Mouse (Mus musculus): ENCODE measurements at regions not wholly inside any gene's neighbourhood (a gene's known extent, or its start where the extent isn't known, plus 50 kb on each side); places are given as distances from the start of the nearest gene placed in this dataset.

DNA sequence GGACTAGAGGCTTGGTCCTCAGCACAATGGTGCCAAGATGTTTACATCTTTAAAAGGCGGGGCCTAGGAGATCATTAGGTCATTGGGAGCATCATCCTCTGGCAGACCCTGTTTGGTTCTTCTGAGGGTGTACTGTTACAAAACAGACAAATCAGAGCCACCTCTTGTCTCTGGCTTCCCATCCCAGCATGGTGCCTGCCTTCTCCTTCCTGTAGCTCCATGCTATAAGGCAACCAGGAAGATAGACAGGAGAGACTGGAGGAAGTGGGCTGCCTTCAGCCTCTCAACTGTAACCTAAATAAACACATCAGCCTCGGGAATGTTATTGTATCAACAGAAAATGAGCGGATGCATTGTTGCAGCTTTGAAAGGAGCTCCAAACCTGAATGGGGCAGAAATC is 529.8 kb upstream of the Gm765 start:
- no peak for ATAC-seq (replicated peaks; ENCODE audit: poor library complexity, severe bottlenecking)

DNA sequence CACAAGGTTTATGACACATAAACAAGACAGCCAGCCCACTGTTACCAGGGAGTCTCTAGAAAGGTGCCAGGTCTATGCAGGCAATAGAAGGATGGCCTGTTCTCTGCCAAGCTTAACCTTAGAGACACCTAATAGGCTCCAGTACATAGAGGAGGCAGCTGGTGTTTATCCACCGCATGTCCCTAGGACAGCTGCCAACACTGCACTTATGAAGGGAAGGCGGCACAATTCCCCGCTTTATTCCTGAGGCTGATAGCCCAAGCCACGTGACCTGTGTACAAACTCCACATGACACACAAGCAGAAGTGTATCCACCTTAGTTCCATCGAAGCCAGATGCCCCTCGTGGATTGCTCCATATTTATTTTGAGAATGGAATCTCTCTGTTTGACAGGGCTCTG is 527.2 kb upstream of the Gm765 start:
- ATAC-seq (replicated peaks; ENCODE audit: poor library complexity, severe bottlenecking): no peak

- no peak for ATAC-seq (replicated peaks; ENCODE audit: poor library complexity, severe bottlenecking)
These were observed 521.8 kb upstream of the Gm765 start for GRCm38 (mm10) chr6:98864306-98864705.

DNA sequence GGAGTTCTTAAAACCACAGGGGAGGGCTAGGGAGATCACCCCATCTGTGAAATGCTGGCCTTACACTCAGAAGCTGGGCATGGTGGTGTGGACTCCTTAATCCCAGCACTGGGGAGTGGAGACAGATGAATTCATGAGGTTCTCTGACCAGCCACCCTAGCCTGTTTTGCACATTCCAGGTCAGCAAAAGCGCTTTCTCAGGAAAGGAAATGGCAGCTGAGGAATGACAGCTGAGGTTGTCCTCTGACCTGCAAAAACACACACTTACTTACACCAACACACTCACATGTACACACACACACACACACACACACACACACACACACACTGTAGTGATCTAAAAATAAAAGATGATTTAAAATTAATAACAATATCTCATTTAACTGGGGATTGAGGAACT is 513.4 kb upstream of the Gm765 start:
- no peak for ATAC-seq (replicated peaks; ENCODE audit: poor library complexity, severe bottlenecking)

DNA sequence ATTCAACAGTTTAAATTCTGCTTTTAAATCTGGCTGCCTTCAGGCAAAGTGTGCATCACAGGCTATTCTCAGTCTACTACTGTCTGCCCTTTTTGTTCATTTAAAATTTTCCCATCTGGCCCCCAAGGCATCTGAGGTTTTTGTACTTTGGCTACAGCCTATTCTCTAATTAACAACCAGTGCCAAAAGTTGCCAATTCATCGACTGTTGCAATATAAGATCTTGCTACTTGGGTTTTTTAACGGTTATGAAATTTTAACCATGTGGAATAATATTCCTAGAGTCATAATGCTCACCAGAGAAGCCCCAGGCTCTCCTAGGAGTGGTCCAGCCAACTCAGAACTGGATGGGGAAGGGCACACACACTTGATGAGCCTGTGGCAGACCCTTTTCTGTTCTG is 508.4 kb upstream of the Gm765 start:
- ATAC-seq (replicated peaks; ENCODE audit: poor library complexity, severe bottlenecking): no peak

GRCm38 (mm10) chr6:98848835-98849234 is 506.3 kb upstream of the Gm765 start:
- ATAC-seq (replicated peaks; ENCODE audit: poor library complexity, severe bottlenecking): no peak

GRCm38 (mm10) chr6:98846001-98846695 is 503.6 kb upstream of the Gm765 start:
- ATAC-seq (replicated peaks; ENCODE audit: poor library complexity, severe bottlenecking): peak; percentile 81

- ATAC-seq (replicated peaks; ENCODE audit: poor library complexity, severe bottlenecking): peak; percentile 50; the same call in 1 of the 2 replicates
These were observed 501.0 kb upstream of the Gm765 start for GRCm38 (mm10) chr6:98843598-98843997.

GRCm38 (mm10) chr6:98842924-98843323 is 500.4 kb upstream of the Gm765 start:
- ATAC-seq (replicated peaks; ENCODE audit: poor library complexity, severe bottlenecking): 0 out of 2 replicates have a peak, but pooled peaks have one; percentile 31

DNA sequence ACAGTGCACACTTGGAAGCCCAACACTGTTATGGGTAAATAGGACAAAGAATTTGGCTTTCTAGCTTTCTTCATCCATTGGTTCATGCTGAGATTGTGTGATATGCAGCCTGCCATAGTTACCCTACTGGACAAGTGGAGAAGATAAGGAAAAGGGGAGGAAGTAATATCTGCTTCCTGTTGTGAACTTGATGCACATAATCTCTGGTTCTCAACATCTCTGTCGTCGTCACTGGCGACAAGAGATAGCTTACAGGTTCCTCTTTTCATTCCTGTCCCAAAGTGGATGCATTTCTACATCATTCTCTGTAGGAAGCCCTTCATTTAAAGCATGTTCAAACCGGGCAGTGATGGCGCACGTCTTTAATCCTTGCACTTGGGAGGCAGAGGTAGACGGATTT is 491.4 kb upstream of the Gm765 start:
- ATAC-seq (replicated peaks; ENCODE audit: poor library complexity, severe bottlenecking): peak; percentile 58

- no peak for ATAC-seq (replicated peaks; ENCODE audit: poor library complexity, severe bottlenecking)
These were observed 487.6 kb upstream of the Gm765 start for GRCm38 (mm10) chr6:98830191-98830590.

DNA sequence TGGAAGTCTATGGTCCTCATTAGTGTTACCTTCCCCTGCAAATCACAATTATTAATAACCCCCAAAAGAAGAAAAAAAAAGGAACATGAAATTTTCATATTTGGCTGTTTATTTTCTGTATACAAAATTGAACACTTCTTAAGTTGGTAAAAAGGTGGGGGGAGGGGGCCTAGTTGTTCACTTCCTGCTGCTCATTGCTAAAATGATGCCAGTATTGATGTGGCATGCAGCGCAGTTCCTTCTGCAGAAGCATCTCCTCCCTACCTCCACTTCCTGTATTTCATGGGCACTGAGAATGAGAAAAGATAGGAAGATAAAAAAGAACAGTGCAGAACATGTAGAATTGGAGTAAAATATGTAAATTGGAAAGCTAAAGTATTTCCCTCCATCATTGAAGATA is 465.5 kb upstream of the Gm765 start:
- no peak for ATAC-seq (replicated peaks; ENCODE audit: poor library complexity, severe bottlenecking)

GRCm38 (mm10) chr6:98803384-98803949 is 460.9 kb upstream of the Gm765 start:
- ATAC-seq (replicated peaks; ENCODE audit: poor library complexity, severe bottlenecking): no peak

DNA sequence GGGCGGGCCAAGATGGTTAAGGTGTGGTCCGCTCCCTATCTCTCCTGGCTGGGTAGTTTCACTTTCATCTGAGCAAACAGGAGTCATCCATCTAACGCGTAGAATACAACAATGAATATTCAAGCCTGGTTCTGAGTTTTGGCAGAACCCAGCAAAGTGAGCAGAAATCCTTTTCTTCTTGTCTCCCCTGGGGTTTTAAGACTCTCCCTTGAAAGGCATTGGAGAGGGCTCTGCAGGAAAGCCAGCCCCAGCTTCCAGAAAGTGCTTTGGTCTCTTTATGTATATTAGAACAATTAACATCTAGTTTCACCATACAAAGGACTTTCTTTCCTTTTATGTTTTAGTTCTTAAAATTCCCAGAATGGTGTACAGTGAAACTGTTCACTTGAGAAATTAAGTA is 458.5 kb upstream of the Gm765 start:
- ATAC-seq (replicated peaks; ENCODE audit: poor library complexity, severe bottlenecking): no peak

GRCm38 (mm10) chr6:98800040-98800439 is 457.5 kb upstream of the Gm765 start:
- no peak for ATAC-seq (replicated peaks; ENCODE audit: poor library complexity, severe bottlenecking)

DNA sequence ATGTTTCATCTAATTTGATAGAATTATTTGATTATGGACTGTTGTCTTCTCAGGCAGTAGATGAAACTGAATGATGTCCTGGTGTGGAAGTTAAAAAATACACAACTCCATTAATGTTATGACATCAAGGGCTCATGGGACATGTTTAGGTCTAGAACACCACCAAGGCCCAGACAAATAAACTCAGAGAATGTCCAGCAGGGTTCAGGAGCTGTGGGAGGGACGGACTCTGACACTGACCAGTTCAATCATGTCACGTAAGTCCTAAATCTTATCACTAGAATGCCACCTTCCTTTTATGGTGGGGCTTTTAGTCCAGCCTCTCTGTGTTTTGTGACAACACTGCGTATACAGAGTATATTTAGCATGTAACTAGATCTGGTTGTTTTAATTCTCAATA is 455.2 kb upstream of the Gm765 start:
- ATAC-seq (replicated peaks; ENCODE audit: poor library complexity, severe bottlenecking): no peak

DNA sequence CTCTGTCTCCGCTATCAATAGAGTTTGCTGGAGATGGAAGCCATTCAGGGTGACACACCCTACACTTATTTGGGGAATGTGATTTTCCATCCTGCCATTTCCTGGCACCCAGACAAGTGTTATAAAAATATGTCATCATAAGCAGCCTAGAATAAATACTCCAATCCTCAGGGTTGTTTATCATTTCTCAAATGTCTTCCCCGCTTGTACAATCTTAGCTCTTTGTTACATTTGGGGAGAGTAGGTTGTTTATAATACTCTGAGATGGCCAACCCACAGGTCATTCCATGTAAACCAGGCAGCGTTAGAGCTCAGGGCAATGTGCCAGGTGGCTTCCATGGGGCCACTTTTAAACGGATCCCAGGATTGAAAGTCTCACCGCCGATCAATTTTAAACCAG is 454.8 kb upstream of the Gm765 start:
- no peak for ATAC-seq (replicated peaks; ENCODE audit: poor library complexity, severe bottlenecking)

DNA sequence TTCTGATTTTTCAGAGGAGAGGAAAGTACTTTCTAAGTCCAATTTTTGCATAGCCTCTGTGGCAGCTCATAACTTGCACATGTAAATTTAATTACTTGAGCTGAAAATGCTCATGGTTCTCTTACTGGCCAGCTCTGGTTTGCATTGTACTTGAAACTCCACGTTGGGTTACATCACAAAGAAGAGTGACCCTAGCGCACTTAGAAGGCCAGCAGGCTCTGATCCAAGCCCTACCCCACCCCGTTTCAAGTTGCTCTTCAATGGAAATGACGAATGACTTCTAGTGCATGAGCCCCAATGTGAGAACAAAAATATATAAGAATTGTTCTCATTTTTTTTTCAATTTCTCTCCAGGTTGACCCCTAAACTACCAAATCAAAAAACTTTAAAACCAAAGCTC is 454.1 kb upstream of the Gm765 start:
- no peak for ATAC-seq (replicated peaks; ENCODE audit: poor library complexity, severe bottlenecking)

- ATAC-seq (replicated peaks; ENCODE audit: poor library complexity, severe bottlenecking): no peak
These were observed 444.9 kb upstream of the Gm765 start for GRCm38 (mm10) chr6:98787422-98787821.

- no peak for ATAC-seq (replicated peaks; ENCODE audit: poor library complexity, severe bottlenecking)
These were observed 439.5 kb upstream of the Gm765 start for GRCm38 (mm10) chr6:98782074-98782473.

DNA sequence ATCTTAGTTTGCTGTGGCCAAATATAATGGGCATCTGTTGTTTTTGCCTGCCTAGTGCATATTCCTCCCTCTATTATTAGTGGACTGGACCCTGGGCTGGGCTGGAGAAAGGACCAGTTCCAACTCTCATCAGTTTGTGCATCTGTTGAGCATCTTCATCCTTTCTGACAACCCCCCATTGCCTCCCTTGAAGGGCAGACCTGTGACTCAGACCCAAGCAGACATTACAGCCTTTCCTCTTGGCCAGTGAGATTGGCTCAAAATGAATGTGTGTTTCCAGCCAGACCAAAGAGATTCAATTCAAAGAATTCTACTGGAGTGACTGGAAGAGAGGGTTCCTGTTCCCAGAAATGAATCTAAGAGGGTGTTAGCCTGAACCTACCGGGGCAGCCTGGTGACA is 433.2 kb upstream of the Gm765 start:
- no peak for ATAC-seq (replicated peaks; ENCODE audit: poor library complexity, severe bottlenecking)

DNA sequence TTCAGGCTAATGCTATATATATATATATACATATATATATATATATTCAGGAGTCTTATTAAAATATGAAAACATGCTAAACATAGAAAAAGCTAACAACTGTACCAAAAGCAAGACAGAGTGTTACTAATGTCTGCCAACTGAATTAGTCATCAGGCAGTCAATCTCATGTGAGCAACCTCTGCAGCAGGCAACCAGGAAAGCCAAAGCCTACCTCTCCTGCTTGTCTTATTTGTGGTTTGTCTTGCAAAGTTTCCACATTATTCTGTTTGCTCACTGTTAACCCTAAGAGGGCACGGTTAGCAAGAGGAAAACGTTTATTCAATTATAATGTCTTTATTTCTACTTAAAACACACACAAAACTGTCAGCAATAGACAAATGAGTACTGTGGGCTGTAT is 427.4 kb upstream of the Gm765 start:
- ATAC-seq (replicated peaks; ENCODE audit: poor library complexity, severe bottlenecking): no peak

Measured in granulocyte monocyte progenitor cell, adult 5-6 weeks (primary cell).